Mouse (Mus musculus): ENCODE measurements at regions not wholly inside any gene's neighbourhood (a gene's known extent, or its start where the extent isn't known, plus 50 kb on each side); places are given as distances from the start of the nearest gene placed in this dataset.

DNA sequence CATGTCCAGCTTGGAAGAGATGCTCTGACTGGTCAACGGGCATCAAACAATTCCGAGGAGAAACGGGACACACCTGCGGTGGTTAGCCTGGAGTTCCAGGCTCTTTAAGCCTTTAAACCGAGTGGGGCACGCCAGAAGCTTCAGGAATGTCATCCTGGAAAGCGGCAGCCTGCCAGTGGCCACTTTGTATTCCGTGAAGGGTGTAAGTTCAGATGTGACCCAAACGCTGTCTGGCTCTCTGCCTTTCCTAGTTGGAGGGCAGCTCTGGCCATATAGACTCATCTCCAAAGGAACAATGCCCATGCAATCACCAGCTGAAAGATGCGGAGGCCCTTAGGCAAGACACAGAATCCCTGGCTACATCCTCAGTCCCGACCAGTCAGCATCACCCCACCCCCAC lies 597.8 kb upstream of the Gm10131 start:
- no peak for DNase-seq (ENCODE audit: low spot score in 2 of 2)

GRCm38 (mm10) chr8:34703351-34703750 lies 591.8 kb upstream of the Gm10131 start:
- no peak for DNase-seq (ENCODE audit: low spot score in 2 of 2)

- DNase-seq (ENCODE audit: low spot score in 2 of 2): peak in 1 of 2 experiments; percentile 15
Observed at GRCm38 (mm10) chr8:34702806-34703205, 591.3 kb upstream of the Gm10131 start.

DNA sequence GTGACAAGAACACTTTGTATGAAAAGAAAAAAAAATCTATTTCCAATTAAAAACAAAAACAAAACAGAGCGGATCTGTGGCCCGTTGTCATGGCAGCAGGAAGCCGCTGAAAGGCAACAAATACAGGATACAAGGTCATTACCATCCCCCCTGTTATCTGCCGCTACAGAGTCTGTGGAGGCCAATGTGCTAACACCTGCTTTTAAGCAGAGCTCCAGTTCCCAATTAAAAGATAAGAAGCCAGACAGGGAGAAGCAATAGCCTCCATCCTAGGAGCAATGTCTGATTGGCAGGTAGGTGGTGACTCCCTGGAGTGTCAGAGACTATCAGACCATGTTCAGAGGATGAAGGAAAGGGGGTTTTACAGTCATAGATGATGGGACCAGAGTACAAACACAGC lies 587.5 kb upstream of the Gm10131 start:
- DNase-seq (ENCODE audit: low spot score in 2 of 2): no peak

DNA sequence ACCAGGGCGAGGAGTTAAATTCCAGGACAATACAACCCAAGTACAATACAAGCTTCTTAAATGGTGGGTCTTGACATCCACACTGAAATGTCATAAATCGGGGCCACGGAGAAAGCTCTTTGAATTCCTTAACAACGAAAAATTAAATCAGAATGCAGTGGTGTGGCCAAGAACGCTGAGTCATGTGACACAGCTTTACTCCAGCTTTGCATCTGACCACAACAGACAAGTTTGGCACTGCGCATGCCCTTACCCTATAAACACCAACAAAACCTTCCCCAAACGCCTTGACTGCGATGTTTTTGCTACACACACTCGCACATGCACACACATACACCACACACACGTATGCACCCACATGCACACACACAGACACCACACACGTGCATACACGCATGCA lies 584.8 kb upstream of the Gm10131 start:
- DNase-seq (ENCODE audit: low spot score in 2 of 2): no peak

GRCm38 (mm10) chr8:34692606-34693005 lies 581.1 kb upstream of the Gm10131 start:
- DNase-seq (ENCODE audit: low spot score in 2 of 2): no peak

- DNase-seq (ENCODE audit: low spot score in 2 of 2): no peak
Observed at GRCm38 (mm10) chr8:34691776-34692175, 580.2 kb upstream of the Gm10131 start.

GRCm38 (mm10) chr8:34689825-34690493 lies 578.4 kb upstream of the Gm10131 start:
- no peak for DNase-seq (ENCODE audit: low spot score in 2 of 2)

- DNase-seq (ENCODE audit: low spot score in 2 of 2): peak in 1 of 2 experiments; percentile 12
Observed at GRCm38 (mm10) chr8:34689049-34689824, 577.7 kb upstream of the Gm10131 start.

GRCm38 (mm10) chr8:34688396-34689048 lies 577.0 kb upstream of the Gm10131 start:
- DNase-seq (ENCODE audit: low spot score in 2 of 2): no peak

- DNase-seq (ENCODE audit: low spot score in 2 of 2): no peak
Observed at GRCm38 (mm10) chr8:34686371-34686770, 574.8 kb upstream of the Gm10131 start.

GRCm38 (mm10) chr8:34684683-34685082 lies 573.1 kb upstream of the Gm10131 start:
- DNase-seq (ENCODE audit: low spot score in 2 of 2): no peak

GRCm38 (mm10) chr8:34683173-34683572 lies 571.6 kb upstream of the Gm10131 start:
- DNase-seq (ENCODE audit: low spot score in 2 of 2): no peak

DNA sequence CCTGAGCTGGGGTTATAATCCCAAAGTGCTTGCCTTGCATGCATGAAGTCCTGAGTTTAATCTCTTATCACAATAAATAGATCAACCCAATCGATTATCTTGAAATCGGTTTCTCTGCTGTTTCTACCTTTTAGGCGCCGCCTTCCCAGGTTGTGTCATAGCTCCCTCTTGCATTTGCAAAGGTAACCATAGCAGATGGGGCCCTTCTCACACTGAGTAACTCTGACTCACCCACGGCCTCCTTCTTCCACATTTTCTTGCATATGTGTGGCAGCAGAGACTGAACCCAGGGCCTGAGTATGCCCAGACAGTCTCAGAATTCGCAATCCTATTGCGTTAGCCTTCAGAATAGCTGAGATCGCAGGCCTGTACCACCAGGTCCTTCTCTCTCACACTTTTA lies 570.7 kb upstream of the Gm10131 start:
- no peak for DNase-seq (ENCODE audit: low spot score in 2 of 2)

- DNase-seq (ENCODE audit: low spot score in 2 of 2): no peak
Observed at GRCm38 (mm10) chr8:34679565-34680291, 568.2 kb upstream of the Gm10131 start.

DNA sequence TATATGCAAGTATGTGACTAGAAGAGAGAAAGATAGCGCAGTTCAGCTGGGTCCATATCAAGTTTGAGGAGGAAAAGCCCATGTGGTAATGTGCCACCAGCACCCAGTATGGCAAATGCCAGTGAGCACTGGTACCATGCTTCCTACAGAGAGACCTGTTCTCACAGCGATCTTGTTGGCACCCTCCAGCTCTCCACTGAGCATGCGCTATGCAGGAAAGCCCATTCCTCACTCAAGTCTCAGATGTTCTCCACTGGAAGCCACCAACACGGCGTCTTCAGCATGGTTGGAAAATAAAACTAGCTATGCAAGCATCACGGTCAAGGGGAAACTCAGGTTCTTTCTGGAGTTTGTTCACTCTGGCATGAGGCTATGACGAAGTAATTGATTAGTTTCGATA lies 567.3 kb upstream of the Gm10131 start:
- no peak for DNase-seq (ENCODE audit: low spot score in 2 of 2)

DNA sequence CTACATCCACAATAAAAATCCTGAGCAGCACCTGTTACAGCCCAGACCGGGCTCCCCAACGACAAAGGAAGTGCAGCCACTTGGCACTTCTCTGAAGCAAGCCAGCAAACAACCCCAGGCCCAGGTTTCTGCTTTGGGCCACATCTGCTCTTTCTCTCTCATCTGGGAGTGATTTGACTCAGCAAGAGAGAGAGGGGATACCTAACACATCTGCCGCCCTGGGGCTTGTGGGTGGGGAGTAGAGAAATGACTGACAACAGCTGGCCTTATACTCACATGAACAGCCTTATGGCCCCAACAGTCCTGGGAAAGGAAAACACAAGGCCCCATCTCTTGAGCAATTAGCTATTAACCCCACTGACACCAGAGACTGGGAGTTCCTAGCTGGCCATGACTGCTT lies 560.2 kb upstream of the Gm10131 start:
- DNase-seq (ENCODE audit: low spot score in 2 of 2): peak; percentile 59

DNA sequence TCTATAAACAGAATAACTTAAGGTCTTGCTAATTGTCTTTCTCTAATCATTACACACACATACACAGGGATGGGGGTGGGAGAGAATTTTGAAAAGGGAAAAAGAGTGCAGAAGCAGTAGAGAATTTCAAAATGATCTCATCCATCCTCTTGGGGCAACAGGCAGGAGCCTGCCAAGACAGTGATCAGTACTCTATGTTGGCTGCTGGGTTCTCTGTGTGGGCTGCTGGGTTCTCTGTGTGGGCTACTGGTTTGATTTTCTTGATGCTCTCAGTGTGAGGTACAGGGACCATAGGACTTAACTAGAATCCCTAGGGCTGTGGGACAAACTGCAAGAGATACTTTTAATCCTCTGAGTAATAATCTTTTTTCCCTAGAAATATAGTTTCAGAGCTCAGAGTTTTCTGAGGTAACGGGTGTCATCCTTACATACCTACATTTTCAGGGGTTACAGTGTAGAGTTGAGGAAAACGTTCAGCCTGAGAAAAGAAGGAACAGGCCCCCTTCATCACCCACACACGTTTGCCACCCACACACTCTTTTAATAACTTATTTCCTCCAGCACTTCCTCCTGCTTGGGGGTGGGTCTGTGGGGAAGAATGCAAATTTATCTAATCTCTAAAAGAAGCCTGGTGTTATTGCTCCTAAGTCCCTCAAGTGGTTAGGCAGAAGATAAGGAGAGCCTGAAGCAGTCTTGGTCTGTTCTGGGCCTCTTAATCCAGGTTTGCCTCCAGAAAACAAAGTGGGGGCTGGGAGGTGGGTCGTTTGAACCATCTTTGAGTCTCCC lies 559.6 kb upstream of the Gm10131 start:
- peak; percentile 60 to 73 for DNase-seq (ENCODE audit: low spot score in 2 of 2)

DNA sequence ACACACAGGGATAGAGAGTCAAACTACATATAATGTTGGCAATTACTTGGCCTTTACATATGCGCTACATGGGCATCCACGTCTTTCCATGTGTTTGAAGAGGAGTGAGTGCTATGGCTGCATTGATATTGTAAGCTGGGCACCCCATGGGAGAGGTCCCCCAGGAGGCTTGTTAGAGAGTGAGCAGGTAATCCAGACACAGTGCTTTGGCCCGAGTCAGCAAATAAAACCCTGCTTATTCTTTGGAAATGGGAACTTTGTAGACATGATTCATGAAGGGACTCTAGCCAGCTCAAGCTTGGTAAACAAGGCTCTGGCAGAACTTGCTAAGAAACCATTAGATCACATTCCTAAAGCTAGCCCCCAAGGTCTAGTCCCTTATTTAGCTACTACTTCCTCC lies 557.6 kb upstream of the Gm10131 start:
- no peak for DNase-seq (ENCODE audit: low spot score in 2 of 2)

DNA sequence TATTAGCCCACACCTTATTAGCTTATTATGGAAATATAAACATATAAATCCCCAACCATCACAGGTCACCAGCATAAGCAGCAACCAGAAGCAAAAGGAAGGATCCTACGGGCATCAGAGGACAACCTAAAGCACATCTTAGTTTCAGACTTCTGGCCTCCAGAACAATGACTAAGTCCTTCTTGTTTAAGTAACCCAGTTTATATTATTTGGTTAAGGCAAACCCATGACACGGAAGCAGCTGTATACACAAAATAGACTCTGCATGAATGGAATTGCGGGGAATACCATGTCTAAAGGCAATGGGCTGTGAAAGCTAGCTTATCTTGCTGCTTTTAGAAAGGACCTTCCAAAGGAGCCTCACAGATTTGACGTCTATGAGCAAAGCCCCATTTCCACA lies 552.9 kb upstream of the Gm10131 start:
- no peak for DNase-seq (ENCODE audit: low spot score in 2 of 2)

GRCm38 (mm10) chr8:34662532-34662931 lies 551.0 kb upstream of the Gm10131 start:
- DNase-seq (ENCODE audit: low spot score in 2 of 2): no peak

Measured in spleen, postnatal 36 days (tissue).